8 mouse cellular contexts compared by ENCODE assay signal in the genomic region with DNA sequence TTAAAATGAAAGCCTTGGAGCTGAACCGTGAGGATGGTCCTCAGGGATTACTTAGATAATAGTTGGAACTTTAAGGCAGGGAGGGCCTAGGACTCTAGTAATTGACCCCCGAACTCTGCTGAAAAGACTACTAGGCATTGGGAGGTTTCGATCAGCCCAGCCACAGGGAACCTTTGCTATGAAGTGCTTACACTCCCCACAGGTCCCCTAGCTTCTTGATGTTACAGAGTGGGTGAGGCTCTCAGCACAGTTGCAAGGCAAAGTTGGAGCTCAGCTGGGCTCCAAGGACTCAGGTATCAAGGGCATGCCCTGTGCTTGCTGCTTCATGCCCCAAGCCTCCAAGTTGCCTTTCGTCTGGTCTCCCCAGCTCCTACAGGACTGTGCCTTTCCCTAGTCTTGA. TPM values are rescaled to one million over a fixed set of nuclear protein-coding genes. Genes with fewer than 3 reads are reported as not detected.
A peak's percentile ranks its signal among the peaks of the same experiment; 100 is the strongest.
DNase-seq lines count a peak whose midpoint lies in the region; ATAC-seq lines count a peak whose summit lies in the region.

No protein-coding gene starts in this region.

- no peaks in the 10 kb centered on the region for H3K36me3 ChIP-seq in heart, embryonic 12.5 days
- H3K36me3 ChIP-seq in hindbrain, embryonic 13.5 days = no peaks in the 10 kb centered on the region
- H3K36me3 ChIP-seq in midbrain, embryonic 11.5 days (ENCODE audit: control insufficient read depth, insufficient read depth, low read length) = no peaks in the 10 kb centered on the region

- H3K4me2 ChIP-seq in heart, embryonic 12.5 days = peak overlapping the region; percentile 82
- H3K4me2 ChIP-seq in hindbrain, embryonic 13.5 days = peak overlapping the region; percentile 100
- H3K4me2 ChIP-seq in midbrain, embryonic 11.5 days = peak overlapping the region; percentile 99

- H3K9ac ChIP-seq in heart, embryonic 12.5 days = peak overlapping the region; percentile 93
- H3K9ac ChIP-seq in hindbrain, embryonic 13.5 days = peak overlapping the region; percentile 98
- H3K9ac ChIP-seq in midbrain, embryonic 11.5 days (ENCODE audit: low read length) = peak overlapping the region; percentile 99

- H3K27me3 ChIP-seq in heart, embryonic 12.5 days (replicated peaks) = peaks cover 10% of the 10 kb centered on the region; the same call in 1 of the 2 replicates
- peaks cover 19% of the 10 kb centered on the region for H3K27me3 ChIP-seq in hindbrain, embryonic 13.5 days
- no peaks in the 10 kb centered on the region for H3K27me3 ChIP-seq in midbrain, embryonic 11.5 days (ENCODE audit: control insufficient read depth, insufficient read depth, low read length)

- H3K9me3 ChIP-seq in heart, embryonic 12.5 days (replicated peaks) = no peaks in the 10 kb centered on the region
- no peaks in the 10 kb centered on the region for H3K9me3 ChIP-seq in hindbrain, embryonic 13.5 days
- H3K9me3 ChIP-seq in midbrain, embryonic 11.5 days (ENCODE audit: control insufficient read depth, low read length) = no peaks in the 10 kb centered on the region

- peak overlapping the region; percentile 80 for H3K4me3 ChIP-seq in heart, embryonic 12.5 days
- H3K4me3 ChIP-seq in hindbrain, embryonic 13.5 days = peak overlapping the region; percentile 92
- H3K4me3 ChIP-seq in midbrain, embryonic 11.5 days (ENCODE audit: low read depth, low read length) = peak overlapping the region; percentile 91

- no peak for ATAC-seq in heart, embryonic 12.5 days (ENCODE audit: insufficient number of reproducible peaks, low FRiP score)
- ATAC-seq in hindbrain, embryonic 13.5 days (ENCODE audit: low FRiP score) = no peak
- no peak for ATAC-seq in midbrain, embryonic 11.5 days (ENCODE audit: low FRiP score)

- peaks cover 51% of the 10 kb centered on the region for H3K4me1 ChIP-seq in heart, embryonic 12.5 days (replicated peaks)
- H3K4me1 ChIP-seq in hindbrain, embryonic 13.5 days (replicated peaks) = peaks cover 54% of the 10 kb centered on the region
- peaks cover 24% of the 10 kb centered on the region for H3K4me1 ChIP-seq in midbrain, embryonic 11.5 days (ENCODE audit: control insufficient read depth, insufficient read depth, low read length)

- WGBS in heart, embryonic 12.5 days = 43% methylated on average over 4 of the region's 4 CpGs
- WGBS in hindbrain, embryonic 13.5 days = 42% methylated on average over 4 of the region's 4 CpGs
- 59% methylated on average over 4 of the region's 4 CpGs for WGBS in midbrain, embryonic 11.5 days

- peak overlapping the region; percentile 79; the same call in 1 of the 2 replicates for H3K27ac ChIP-seq in heart, embryonic 12.5 days (ENCODE audit: poor library complexity, severe bottlenecking)
- H3K27ac ChIP-seq in hindbrain, embryonic 13.5 days = peak overlapping the region; percentile 91
- H3K27ac ChIP-seq in midbrain, embryonic 11.5 days (ENCODE audit: low read depth, low read length) = no peak overlapping the region

- DNase-seq in heart, postnatal 36 days = no peak
- peak; percentile 14 for DNase-seq in ZHBTc4 (ENCODE audit: low read depth, low spot score)
- DNase-seq in midbrain, embryonic 11.5 days (ENCODE audit: low spot score, missing footprints) = peak; percentile 81
- no peak for DNase-seq in right cerebral cortex, adult 18-20 months
- DNase-seq in natural killer cell, adult 2 months (ENCODE audit: low spot score in 2 of 2) = no peak
- no peak for DNase-seq in right cerebral cortex, postnatal 10 days (ENCODE audit: low spot score in 2 of 2)

- intact Hi-C loops in heart, postnatal 36 days (cut with DNase I) = no loop called here

RNA-seq across cellular contexts. Expression of a gene that starts 1.4 kb away (rescaled TPM):
- polyA plus RNA-seq in heart, embryonic 12.5 days (2016; fragmentation: Nextera tagmentation; extraction: Ambion mirVana) = 24.7 and 25.2 TPM in 2 replicates
- 10 to 100 TPM; 27.2 to 30.8 TPM for total RNA-seq in heart, postnatal 36 days (2021)
- polyA plus RNA-seq in hindbrain, embryonic 13.5 days (2015; fragmentation: Nextera tagmentation; extraction: Ambion mirVana) = 26.6 and 27.8 TPM in 2 replicates
- 29.2 and 34.0 TPM in 2 replicates for polyA plus RNA-seq in midbrain, embryonic 11.5 days (2014; fragmentation: Nextera tagmentation; extraction: Ambion mirVana)

RNA-seq across cellular contexts. Expression of a gene that starts 13.8 kb away (rescaled TPM):
- 0.26 and 0.34 TPM in 2 replicates for polyA plus RNA-seq in heart, embryonic 12.5 days (2016; fragmentation: Nextera tagmentation; extraction: Ambion mirVana)
- 1 to 10 TPM; 1.6 to 2.0 TPM for total RNA-seq in heart, postnatal 36 days (2021)
- 0.17 and 0.19 TPM in 2 replicates for polyA plus RNA-seq in hindbrain, embryonic 13.5 days (2015; fragmentation: Nextera tagmentation; extraction: Ambion mirVana)
- 0.18 TPM in 1 of 2 replicates, not detected in the other for polyA plus RNA-seq in midbrain, embryonic 11.5 days (2014; fragmentation: Nextera tagmentation; extraction: Ambion mirVana)

RNA-seq across cellular contexts. Expression of a gene that starts 28.2 kb away (rescaled TPM):
- polyA plus RNA-seq in heart, embryonic 12.5 days (2016; fragmentation: Nextera tagmentation; extraction: Ambion mirVana) = 891 and 894 TPM in 2 replicates
- total RNA-seq in heart, postnatal 36 days (2021) = 1,000 to 10,000 TPM; 1,119 to 1,132 TPM
- 461 and 472 TPM in 2 replicates for polyA plus RNA-seq in hindbrain, embryonic 13.5 days (2015; fragmentation: Nextera tagmentation; extraction: Ambion mirVana)
- 392 and 433 TPM in 2 replicates for polyA plus RNA-seq in midbrain, embryonic 11.5 days (2014; fragmentation: Nextera tagmentation; extraction: Ambion mirVana)

Comparison
In these comparisons a context has a peak if more than half of its experiments do, and no peak if none do; other contexts are left out.
1. DNase-seq: peak in ZHBTc4 (single experiment) and midbrain, embryonic 11.5 days (single experiment); none in heart, postnatal 36 days (0 of 2), right cerebral cortex, adult 18-20 months (single experiment), natural killer cell, adult 2 months (0 of 2) and right cerebral cortex, postnatal 10 days (0 of 2).
2. Peak in every context shown above with its lines, with median percentiles within 50 percentile points of each other: H3K4me2 ChIP-seq, H3K4me3 ChIP-seq and H3K9ac ChIP-seq.